Mouse (Mus musculus) heart, postnatal 4 days (tissue): ENCODE measurements around the gene Troap. TPM values are rescaled to one million over a fixed set of nuclear protein-coding genes. Genes with fewer than 3 reads are reported as not detected.

Experiments used
- DNase-seq: peaks from one replicate; pipeline ENCODE4 v3.0.0; 2021
- total RNA-seq, 2 experiments: library from RNA; stranded (reverse); gene quantifications; 2 replicates each; pipeline ENCODE4 v1.2.3; 2021

The Troap gene
- total RNA-seq, 2 experiments from 2014 or later = 17.8 to 18.7 TPM

- peak; percentile 63 for DNase-seq
Measured at GRCm38 (mm10) chr15:99087253-99088075, 13.1 kb downstream of the Troap start, which contains the start of gene C1ql4. C1ql4 (minus strand) TSS chr15:99087817.

- peak; percentile 93 for DNase-seq
Measured at GRCm38 (mm10) chr15:99088292-99088691, 13.9 kb downstream of the Troap start.

GRCm38 (mm10) chr15:99089069-99089468, 14.7 kb downstream of the Troap start:
- DNase-seq = no peak

DNA sequence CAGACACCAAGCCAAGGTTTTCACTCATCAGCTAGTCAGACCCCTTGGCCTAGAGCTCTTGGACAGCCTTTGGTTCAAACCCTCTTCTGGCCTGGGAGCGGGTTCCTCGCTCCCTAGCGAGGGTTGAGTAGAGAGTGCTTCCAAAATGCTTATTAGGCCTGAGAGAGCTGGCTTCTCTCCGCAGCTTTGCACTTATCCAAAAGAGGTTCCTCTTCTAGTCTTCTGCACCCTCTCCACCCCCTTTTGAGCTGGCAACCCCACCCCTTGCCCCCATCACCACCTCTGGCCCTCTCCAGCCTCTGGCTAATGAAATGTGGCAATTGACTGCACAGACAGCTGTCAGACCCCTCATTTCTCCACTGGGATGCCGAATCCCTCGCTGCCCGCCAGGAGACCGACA, 18.5 kb downstream of the Troap start, which contains the start of gene Dnajc22:
TSS of gene Dnajc22 (plus strand) at position 301 of the 400 bp plus-strand sequence.
- no peak for DNase-seq

GRCm38 (mm10) chr15:99093291-99094258, 19.2 kb downstream of the Troap start:
- peak; percentile 48 for DNase-seq

GRCm38 (mm10) chr15:99094631-99095270, 20.4 kb downstream of the Troap start:
- no peak for DNase-seq

DNA sequence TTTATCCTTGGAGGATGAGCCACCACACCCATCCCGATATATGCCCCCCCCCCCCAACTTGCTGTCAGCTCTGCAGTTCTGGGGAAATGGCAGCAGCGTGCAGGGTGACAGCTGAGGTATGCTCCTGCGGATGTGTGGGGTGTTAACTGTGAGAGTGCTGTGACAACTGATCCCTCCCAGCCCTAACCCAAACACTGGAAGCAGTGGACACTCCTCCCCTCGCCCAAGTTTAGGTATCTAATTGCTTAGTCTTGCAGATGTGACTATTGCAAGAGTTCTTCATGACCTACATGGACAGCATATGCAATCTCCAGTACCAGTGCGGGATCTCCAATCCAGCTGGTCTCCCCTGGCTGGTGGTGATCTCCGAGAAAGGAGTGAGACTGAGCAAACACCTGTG, 21.0 kb downstream of the Troap start:
- DNase-seq = no peak

DNA sequence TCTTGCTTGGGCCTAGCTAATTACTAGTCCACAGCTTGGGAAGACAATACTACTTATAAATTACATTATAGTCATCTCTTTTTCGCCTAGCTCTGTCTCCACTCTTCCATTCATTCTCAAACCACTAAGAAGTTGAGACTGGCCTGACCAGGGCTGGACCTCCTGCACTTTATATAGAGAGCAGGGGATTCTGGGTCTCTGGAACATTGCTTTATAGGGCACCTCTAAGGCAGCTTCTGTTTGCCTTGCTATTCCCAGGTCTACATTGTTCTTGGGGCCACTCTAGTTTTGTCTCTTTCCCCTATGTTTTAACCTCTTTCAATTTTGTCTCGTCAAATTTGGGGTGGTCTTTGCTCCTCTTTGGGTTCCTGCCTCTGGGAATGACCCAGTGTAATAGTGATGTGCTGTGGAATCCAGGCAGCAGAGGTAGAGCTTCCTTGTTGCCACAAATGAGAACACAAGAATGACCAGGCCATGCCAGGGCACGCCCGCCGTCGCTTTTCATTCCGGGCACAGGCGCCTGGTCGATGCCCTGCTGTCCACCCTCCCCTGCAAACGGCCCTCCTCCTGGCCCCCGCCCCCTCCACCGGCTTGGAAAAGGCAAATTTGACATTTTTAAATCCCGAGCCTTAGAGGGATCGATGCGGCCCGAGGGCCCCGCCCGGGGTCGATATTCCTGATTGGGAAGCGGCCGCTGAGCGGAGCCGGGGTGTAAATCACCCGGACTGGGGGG, 21.9 kb downstream of the Troap start:
- DNase-seq = no peak

DNA sequence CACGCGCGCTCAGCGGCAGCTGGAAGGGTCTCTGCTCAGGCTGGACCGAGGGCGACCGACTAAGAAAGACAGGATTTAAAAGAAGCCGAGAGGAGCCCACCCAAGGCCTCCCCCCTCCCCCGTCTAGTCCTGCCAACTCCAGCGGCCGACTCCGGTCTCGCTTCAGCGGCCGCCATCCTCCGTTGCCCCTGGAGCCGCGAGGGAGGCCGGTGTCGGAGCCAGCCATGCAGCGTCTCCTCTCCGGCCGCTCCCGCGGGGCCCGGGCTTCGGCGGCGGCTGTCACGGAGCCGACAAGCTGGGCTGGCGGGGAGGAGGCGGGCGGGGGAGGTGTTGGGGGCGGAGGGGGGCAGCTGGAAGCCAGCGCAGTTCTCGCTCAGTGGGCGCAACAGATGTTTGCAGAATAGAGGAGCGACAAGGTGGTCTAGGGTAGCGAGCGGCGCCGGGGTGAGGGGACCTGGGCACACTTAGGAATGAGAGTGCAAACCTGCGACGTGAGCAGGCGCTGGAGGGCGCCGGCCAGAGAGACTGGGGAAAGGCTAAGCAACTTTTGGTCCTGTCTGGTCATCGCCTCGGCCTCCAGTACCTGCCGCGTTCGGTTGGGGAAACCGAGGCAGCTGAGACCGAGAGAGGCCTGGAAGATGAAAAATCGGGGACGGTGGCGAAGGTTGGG, 22.6 kb downstream of the Troap start:
- no peak for DNase-seq

- DNase-seq = no peak
Measured at GRCm38 (mm10) chr15:99097840-99098492, 23.6 kb downstream of the Troap start.

- DNase-seq = no peak
Measured at GRCm38 (mm10) chr15:99098493-99098861, 24.1 kb downstream of the Troap start.

DNA sequence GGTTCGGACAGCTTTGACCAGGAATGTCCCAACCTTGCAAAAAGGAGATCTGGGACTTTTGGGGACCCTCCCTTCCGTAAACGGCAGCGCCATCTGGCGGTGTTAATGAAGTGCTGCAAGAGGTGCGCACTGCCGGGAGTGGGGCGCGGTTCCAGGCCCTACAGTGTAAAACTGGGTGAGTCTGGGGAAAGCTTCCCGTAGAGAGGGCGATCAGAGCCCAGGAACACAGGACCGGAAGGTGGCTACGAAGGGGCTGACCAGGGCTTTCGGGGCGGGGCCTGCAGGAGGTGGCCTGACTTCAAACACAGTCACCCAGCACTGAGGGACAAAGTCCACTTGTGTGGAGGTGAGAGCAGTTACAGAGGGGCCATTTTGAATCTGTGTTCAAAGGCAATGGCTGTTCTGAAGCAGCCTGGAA, 24.8 kb downstream of the Troap start:
- peak; percentile 71 for DNase-seq

- no peak for DNase-seq
Measured at GRCm38 (mm10) chr15:99099984-99100383, 25.6 kb downstream of the Troap start.

- DNase-seq = no peak
Measured at GRCm38 (mm10) chr15:99105238-99105637, 30.9 kb downstream of the Troap start.

DNA sequence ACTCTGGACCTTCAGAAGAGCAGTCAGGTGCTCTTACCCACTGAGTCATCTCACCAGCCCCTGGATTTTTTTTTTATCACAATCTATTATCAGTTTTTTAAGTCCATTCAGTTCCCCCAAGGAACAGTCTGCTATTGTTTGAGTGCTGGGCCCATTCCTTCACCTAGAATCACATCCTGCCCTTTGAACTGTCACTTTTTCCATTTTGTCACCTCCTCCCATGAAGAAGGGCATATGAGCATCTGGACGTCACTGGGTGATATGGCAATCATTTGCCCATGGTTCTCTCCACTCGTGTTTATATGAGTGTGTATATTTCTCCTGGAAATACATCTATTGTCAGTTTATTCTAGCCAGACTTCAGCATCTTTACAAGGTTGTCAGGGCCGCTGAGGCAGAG, 33.5 kb downstream of the Troap start:
- DNase-seq = no peak

- DNase-seq = no peak
Measured at GRCm38 (mm10) chr15:99111139-99111538, 36.8 kb downstream of the Troap start.

GRCm38 (mm10) chr15:99111809-99112208, 37.4 kb downstream of the Troap start:
- DNase-seq = no peak

DNA sequence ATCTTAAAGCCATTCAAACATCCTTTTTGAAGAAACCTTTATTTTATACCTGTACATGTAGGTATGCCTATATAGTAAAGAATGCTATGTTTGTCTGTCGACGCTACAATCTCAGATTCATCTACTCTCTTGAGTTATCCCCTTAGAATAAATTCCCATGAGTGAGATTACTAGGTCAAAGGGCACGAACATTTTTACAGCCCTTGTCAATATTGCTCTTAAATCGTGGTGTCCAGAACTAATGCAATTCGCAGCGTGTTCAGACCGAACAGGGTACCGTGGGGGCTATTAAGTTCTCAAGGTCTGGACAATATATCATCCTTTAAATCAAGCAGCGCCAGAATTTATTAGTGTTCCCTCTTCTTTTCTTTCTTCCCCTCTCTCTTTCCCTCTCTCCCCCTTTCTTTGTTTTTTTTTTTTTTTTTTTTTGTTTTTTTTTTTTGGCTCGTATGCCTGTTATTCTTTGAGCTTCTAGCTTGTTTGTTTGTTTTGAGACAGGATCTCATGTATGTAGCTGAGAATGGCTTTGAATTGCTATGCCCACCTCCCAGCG, 38.5 kb downstream of the Troap start:
- DNase-seq = no peak

- no peak for DNase-seq
Measured at GRCm38 (mm10) chr15:99113396-99113975, 39.1 kb downstream of the Troap start.
